Mouse (Mus musculus) kidney, postnatal 14 days (tissue): ENCODE data around the gene Flot2.

ENCODE experiments used
- DNase-seq: peaks from one replicate; pipeline ENCODE4 v3.0.0; 2022; ENCODE audit warnings: mixed read lengths

The Flot2 gene

DNA sequence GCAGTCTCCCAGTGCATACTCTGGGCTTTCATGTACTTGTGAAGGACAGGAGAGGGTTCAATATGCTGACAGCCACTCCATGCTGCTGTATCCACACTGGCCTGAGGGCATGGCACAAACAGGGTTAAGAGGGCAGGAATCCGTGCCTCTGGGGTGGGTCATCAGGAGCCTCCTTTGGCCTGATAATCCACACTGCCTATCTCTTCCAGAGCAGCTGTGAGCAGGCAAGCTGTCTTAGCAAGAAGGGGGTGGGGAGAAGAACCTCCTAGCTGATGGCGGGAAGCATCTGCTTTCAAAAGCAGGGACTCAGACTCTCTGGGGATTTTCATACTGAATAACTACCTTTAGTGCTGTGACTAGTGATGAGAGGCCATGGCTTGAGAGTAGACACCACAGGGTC lies 28.2 kb downstream of the Flot2 start:
- no peak for DNase-seq

- no peak for DNase-seq
Observed at GRCm38 (mm10) chr11:78066641-78067040, 28.9 kb downstream of the Flot2 start.

- DNase-seq: no peak
Observed at GRCm38 (mm10) chr11:78067566-78067965, 29.8 kb downstream of the Flot2 start.

- DNase-seq: no peak
Observed at GRCm38 (mm10) chr11:78069130-78069529, 31.4 kb downstream of the Flot2 start.

GRCm38 (mm10) chr11:78069646-78070045 lies 31.9 kb downstream of the Flot2 start:
- no peak for DNase-seq

DNA sequence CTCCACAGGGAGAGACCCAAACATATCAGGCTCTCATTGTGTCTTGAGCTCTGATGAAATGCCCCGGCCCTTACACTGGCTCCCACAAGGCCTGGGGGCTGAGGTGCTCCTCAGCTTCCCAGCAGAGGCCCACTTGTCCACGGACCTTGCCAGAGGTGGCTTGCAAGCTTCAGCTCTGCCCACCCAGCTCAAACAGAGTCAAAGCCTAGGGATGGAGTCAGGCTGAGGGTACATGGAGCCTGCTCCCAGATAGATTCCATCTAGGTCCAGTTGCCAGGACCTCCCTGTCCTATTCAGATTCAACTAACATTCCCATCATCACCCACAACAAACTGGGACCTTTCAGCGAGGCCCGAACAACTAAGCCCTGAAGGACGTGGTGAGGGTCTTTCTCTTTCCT lies 34.2 kb downstream of the Flot2 start:
- DNase-seq: no peak

DNA sequence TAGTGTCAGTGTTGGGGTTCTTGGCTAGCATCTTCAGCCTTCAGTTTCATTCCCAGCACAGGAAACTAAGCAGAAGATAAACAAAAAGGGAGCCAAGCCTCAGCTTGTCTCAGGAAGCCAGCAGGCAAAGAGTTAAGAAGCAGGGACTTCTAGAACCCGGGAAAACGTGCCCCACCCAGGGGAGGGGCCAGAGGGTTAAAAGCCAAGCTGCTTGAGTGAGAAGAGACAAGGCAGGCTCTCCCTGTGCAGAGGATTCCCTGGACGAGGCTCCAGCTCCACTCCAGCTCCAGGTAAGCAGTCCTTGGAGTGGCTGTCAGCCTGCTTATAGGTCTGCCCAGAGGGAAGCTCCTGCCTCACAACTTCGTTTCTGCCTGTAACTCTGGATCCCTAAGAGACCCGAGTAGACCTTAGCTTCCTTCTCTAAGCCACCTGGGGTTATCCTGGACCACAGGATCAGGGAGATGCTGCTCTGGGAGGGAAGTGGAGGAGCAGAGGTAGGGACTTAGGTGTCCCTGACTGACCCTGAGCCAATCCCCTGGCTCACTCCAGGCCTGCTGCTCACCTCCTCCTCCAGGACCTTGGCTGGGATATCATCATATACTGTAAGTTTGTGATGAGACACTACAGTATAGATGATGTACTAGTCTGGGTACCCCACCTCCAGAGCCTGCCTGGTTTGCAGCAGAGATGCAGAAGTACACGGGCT lies 34.8 kb downstream of the Flot2 start:
- DNase-seq: no peak

DNA sequence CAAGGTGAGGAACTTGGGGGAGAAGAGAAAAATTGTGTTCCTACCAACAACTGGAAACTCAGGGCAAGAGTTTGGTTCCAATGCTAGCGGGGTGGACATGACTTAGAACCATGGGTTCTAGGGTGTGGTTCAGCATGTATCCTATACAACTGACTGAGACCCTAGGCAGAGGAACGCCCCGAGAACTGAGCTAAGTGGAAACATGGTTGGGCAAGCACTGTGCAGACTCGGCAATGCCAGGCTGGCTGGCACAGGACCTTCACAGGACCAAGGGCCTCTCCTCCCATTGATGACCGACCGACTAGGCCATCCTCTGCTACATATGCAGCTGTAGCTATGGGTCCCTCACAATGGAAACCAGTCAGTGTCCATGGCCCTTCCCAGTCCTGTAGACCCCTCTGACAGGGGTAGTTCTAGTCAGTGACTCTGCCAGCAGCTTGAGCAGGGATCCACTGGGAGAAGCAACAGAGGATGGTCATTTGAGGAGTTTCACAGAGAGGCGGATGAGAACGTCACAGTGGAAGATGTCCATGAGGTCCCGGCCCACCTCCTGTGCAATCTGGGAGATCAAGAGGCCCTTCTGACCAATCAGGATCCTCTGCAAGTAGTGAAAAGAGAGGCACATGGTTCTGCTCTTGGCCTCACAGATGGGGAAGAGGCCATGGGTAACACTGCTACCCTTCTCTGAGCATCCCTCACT lies 36.0 kb downstream of the Flot2 start:
- no peak for DNase-seq

DNA sequence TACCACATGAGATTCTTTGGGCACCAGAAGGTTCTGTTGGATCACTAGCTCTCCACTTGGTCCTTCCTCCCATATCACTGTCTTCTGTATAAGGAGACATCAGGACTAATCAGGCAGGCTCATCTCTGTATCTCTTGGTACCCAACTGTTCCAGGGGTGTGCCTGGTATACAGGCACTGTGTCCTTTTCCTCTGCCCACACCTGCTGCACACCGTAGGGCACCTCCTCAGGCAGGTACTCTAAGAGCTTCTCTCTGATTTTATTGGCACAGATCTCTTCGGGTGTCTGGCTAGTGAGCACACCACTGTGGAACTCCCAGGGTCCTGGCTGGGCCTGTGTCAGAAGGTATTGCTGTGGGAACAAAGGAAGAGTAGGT lies 36.5 kb downstream of the Flot2 start:
- DNase-seq: no peak

DNA sequence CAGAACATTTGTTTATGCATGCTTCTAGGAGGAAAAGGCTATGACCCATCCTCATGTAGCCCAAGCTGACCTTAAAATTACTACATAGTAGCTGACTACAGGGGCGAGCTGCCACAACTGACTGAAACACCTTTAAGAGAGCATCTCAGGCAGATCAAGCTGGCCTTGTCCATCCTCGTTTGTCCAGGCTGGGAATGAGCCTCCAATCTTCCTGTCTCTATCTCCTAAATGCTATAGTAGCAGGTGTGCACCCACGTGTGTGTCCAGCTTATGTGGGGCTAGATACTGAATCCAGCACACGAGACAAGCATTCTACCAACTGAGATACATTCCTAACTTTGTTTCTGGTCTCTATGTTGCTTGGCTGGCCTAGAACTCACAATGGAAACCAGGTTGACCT lies 36.9 kb downstream of the Flot2 start:
- DNase-seq: no peak

DNA sequence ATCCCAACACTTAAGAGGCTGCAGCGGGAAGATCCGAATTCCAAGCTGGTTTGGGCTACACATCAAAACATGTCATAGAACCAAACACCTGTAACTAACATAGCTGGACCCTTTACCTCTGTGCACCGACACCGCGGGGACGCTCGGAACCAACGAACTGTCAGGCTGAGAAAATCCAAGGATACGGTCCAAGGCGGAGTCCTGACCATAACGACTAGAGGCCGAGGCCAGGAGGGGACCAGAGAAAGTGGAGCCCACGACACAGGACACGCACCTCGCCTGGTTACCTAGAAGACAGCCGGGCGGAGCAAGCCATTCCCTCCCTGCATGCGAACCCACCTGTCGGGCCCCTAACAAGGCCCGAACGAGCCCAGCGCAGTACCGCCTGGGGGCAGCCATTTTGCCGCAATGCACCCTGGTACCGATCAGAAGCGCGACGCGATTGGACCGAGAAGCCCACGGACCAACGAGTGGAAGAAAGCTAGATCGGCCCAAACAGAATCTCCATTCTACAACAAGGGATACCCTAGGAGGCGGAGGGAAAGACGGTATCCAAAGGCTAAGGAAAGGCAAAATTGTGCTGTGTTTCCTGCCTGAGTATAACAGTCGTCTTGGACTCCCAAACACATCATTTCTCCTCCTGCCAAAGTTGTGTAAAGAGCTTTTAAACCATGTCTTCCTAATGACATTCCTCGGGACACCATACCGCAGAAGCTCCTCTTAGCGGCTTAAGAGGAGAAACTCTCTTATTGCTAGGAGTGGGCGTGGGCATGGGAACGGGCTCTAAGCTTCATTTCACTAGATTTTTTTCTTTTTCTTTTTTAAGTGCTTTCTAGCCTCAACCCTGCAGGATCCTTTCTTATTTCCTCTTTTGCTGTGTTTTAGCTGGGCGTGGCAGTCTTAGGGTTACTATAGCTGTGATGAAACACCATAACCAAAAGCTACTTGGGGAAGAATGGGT lies 42.5 kb downstream of the Flot2 start, which contains the start of gene Eral1:
Eral1 (minus strand) TSS at position 423 of the 961 bp plus-strand sequence.
- DNase-seq: peak; percentile 91

DNA sequence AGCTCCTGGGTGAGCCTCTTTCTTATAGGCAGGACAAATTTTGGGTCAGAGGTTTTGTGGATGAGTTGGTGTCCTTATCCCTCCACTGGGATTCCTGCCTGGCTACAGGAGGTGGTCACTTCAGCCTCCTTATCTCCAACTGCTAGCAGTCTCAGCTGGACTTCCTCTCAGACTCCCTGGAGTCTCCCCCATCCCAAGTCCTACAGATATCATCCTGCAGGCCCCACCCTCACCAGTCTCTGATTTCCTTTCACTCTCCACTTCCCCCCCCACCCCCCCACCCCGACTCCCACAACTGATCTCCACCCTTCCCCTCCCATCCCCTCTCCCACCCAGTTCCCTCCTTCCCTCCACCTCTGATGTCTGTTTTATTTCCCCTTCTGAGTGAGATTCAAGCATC lies 45.9 kb downstream of the Flot2 start:
- no peak for DNase-seq

DNA sequence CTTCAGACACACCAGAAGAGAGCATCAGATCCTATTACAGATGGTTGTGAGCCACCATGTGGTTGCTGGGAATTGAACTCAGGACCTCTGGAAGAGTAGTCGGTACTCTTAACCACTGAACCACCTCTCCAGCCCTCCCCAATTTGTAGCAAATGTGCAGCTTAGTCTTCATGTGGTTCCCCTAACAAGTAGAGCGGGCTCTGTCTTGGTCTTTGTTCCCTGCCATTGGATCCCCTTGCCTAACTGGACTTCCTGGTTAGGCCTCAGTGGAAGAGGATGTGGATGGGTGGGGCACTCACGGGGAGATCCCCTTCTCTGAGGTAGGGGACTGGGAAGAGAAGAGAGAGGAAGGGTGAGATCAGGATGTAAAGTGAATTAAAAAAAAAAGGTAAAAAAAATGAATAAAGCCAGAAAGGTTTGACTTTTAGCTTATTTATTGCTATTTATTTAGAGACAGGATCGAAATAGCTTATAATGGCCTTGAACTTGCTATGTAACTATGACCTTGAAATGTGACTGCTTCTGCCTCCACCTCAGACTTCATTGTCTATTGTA lies 49.3 kb downstream of the Flot2 start:
- no peak for DNase-seq

GRCm38 (mm10) chr11:78087756-78088281 lies 50.1 kb downstream of the Flot2 start:
- DNase-seq: no peak

DNA sequence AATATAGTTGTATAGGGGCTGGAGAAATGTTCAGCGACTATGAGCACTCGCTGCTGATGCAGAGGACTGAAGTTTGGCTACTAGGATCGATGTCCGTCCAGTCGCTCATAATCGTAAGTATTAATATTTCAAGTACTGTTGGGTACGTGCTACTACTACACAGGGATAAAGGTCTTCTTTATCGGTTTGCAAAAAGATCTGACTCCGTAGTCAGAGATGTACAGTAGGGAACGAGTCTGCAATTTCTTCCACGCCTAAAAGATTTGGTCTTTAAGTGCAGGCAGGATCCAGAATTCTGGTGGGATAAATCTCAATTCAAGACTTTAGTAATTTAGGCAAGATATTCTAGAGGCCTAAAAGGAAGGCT lies 56.4 kb downstream of the Flot2 start:
- no peak for DNase-seq

DNA sequence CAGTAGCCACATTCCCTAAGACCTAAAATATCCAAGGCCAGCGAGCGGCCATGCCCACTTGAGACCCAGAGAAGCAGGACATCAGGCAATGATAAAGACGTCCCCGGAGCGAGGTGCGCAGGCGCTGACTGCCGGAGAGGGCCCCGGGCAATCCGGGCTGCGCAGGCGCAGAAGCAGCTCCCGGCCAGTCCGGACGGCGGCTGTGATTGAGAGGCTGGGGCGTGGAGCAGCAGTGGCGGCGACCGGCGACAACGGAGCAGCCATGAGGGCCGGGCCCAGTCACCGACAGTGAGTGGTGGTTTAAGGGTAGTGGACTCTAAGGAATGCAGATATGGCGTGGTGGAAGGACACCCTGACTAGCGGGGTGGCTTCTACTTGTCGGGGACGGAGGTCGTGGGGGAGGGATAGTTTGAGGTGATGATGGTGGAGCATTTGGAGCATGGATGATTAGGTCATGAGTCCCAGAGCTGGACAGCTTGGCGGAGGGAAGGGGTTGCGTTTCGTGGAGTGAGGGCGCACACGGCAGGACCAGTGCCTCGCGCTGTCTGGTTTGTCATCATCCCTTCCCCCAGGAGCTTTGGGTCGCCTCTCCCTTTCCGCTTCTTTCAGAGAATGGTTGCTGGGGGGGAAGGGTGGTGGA lies 56.9 kb downstream of the Flot2 start, which contains the start of gene Fam222b:
Fam222b (plus strand) TSS at position 157 of the 640 bp plus-strand sequence.
- DNase-seq: peak; percentile 95

- no peak for DNase-seq
Observed at GRCm38 (mm10) chr11:78095144-78095516, 57.4 kb downstream of the Flot2 start.

GRCm38 (mm10) chr11:78097077-78097476 lies 59.3 kb downstream of the Flot2 start:
- no peak for DNase-seq

DNA sequence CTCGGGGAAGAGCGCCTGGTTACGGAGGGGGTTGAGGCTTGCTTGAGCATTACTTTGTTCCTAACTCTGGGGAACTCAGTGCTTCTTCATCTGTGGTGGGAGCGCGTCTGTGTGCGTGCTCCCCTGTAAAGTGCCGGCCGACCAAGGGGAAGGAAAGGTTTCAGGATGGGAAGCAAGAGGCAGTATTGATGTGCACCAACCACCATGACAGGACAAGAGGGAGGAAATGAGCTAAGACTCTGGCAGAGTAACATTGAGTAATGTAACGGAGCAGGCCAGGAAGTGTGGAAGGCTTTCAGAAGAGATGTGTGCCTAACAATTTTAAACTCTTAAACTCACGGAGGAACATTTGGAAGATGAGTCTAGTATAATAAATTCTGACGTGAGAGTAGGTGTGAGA lies 63.0 kb downstream of the Flot2 start:
- DNase-seq: no peak

DNA sequence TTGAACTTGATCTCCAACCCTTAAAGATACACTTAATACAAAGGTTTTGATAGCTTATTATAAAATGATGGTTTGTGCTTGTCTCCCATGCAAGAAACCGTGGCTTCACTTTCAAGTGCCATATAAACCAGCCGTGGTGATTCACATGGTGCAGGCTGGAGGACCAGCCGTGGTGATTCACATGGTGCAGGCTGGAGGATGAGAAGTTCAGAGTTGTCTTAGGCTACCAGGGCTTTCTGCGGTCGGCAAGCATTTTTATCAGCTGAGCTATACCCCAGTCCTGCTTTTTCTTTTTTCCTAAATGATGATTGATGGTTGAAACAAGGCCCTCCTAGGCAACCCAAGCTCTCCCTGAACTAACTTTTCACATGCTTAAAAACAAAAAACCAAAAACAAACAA lies 64.4 kb downstream of the Flot2 start:
- DNase-seq: no peak

- no peak for DNase-seq
Observed at GRCm38 (mm10) chr11:78102958-78103747, 65.4 kb downstream of the Flot2 start.
